Mouse (Mus musculus) heart, adult 2 months (tissue): ENCODE results near the gene Nudt8. TPM values are rescaled to one million over a fixed set of nuclear protein-coding genes. Genes with fewer than 3 reads are reported as not detected.
A peak's percentile ranks its signal among the peaks of the same experiment; 100 is the strongest.

Experiments used
- DNase-seq, 2 experiments: peaks; one replicate each; pipeline ENCODE4 v3.0.0; 2021
- H3K27ac ChIP-seq: fragments of 200-600 bp; 2 replicates; pipeline ENCODE4 v1.8.1; 2022
- H3K27me3 ChIP-seq: fragments of 200-500 bp; 2 replicates; pipeline ENCODE4 v1.6.1; 2012; ENCODE audit warnings: mild to moderate bottlenecking, low read length, inconsistent platforms, mixed read lengths; ENCODE audit not compliant: control insufficient read depth, insufficient read depth
- H3K36me3 ChIP-seq: fragments of 200-500 bp; 2 replicates; pipeline ENCODE4 v1.6.1; 2012; ENCODE audit warnings: low read length, inconsistent platforms; ENCODE audit not compliant: control insufficient read depth, insufficient read depth
- H3K4me1 ChIP-seq: fragments of 200-500 bp; 2 replicates; pipeline ENCODE4 v1.6.1; 2011; ENCODE audit warnings: low read length; ENCODE audit not compliant: control insufficient read depth, insufficient read depth
- H3K4me3 ChIP-seq: fragments of 200-600 bp; 2 replicates; pipeline ENCODE4 v1.8.1; 2022
- H3K79me2 ChIP-seq: fragments of 200-500 bp; replicated peaks from 2 replicates; pipeline ENCODE4 v1.6.1; 2012; ENCODE audit warnings: mild to moderate bottlenecking, inconsistent platforms, low read length, moderate library complexity, mixed read lengths; ENCODE audit not compliant: control insufficient read depth, insufficient read depth
- H3K9ac ChIP-seq: fragments of 200-500 bp; 2 replicates; pipeline ENCODE4 v1.6.1; 2012; ENCODE audit warnings: low read depth, mild to moderate bottlenecking, control low read depth, inconsistent platforms, low read length, mixed read lengths
- CTCF ChIP-seq: fragments of 200-600 bp; IDR thresholded peaks from 2 replicates; pipeline ENCODE4 v1.8.1; 2022; ENCODE audit warnings: antibody characterized with exemption, mild to moderate bottlenecking, moderate library complexity
- EP300 ChIP-seq: fragments of 200-500 bp; IDR thresholded peaks from 2 replicates; pipeline ENCODE4 v1.6.1; 2011; ENCODE audit warnings: low read depth, low read length, control low read depth; ENCODE audit not compliant: insufficient read depth
- POLR2A ChIP-seq: fragments of 200-500 bp; IDR thresholded peaks from 2 replicates; pipeline ENCODE4 v1.6.1; 2011; ENCODE audit warnings: mild to moderate bottlenecking, low read depth, low read length, control low read depth; ENCODE audit not compliant: insufficient read depth
- WGBS: fragments of 180-500 bp; shearing (Covaris S2); methylation state at CpG from one replicate; pipeline ENCODE4 v1.1.7; 2018; 5-methylcytosine and 5-hydroxymethylcytosine counted together
- intact Hi-C: fragments of 180-260 bp; cut with DNase I; formaldehyde crosslinking; loops from one replicate; pipeline ENCODE4 v1.15.1; 2025
- polyA plus RNA-seq: library from polyadenylated mRNA; depleted of rRNA; stranded (reverse); fragments of >200 nt; gene quantifications from 2 replicates; pipeline ENCODE4 v1.2.3, GENCODE M21; 2012
- total RNA-seq, 2 experiments: library from RNA; stranded (reverse); gene quantifications; 2 replicates each; pipeline ENCODE4 v1.2.3; 2021

Nudt8 gene
- total and polyA plus RNA-seq, 3 experiments, result 61.9 to 149 (median 136) TPM

DNA sequence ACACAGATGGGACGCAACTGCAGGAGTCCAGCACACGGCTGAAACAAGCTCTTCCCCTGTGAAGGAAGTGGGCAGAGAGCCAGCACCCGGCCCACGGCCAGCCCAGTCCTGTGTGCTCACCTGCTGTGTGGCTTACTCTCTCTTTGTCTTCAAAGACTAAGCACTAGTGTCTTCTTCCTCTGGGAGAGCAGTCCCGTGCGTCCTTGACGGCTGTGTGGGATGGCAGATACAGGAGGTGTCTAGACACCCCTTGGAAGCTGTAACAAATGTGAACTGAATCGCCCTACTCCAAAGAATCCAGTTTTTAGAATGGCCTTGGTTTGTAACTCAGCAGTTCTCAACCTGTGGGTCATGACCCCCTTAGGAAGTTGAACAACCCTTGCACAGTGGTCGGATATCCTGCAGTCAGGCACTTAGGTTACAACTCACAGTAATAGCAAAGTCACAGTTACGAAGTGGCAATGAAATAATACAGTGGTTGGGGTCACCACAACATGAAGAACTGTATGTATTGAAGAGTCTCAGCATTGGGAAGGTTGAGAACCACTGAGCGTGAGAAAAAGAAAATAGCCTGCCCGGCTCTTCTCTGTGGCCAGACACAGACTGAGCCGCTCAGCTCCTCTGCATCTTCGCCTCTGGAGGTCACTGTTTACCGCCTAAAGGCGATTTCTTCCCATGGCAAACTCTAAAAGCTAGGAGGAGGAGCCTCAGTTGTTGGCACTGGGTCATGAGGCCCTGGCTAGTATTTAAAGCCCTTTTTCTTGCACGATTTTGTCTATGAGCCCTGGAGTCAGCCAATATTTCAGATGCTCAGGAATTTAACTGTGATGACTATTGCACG, 18.6 kb downstream of the Nudt8 start:
- Histone ChIP-seq H3K4me1 (no peaks in the 10 kb centered on the region), H3K79me2 (no peaks in the 10 kb centered on the region), H3K27ac (no peak overlapping the region; the same call in 1 of the 2 replicates), H3K9ac (no peak overlapping the region), H3K36me3 (no peaks in the 10 kb centered on the region), H3K4me3 (no peak overlapping the region), H3K27me3 (no peaks in the 10 kb centered on the region)
- DNase-seq, result peak; percentile 80 to 87
- WGBS, result 15% methylated on average over 18 of the region's 18 CpGs
- intact Hi-C loops, result loop anchor here (1.0 to 5.0 kb wide), 4 partner anchors 29 to 288 kb away; partner anchors contain the start of genes Cdk2ap2, Grk2 and Pitpnm1
- TF ChIP-seq POLR2A, result 0 out of 2 replicates have a peak, but pooled peaks have one; percentile 14
- peak; percentile 84; the same call in 1 of the 2 replicates for TF ChIP-seq EP300
- TF ChIP-seq CTCF, result peak; percentile 96

GRCm38 (mm10) chr19:4023185-4023584, 22.8 kb downstream of the Nudt8 start:
- 35% methylated on average over 7 of the region's 7 CpGs for WGBS
- no peak for DNase-seq
- no peaks in the 10 kb centered on the region for H3K27me3 ChIP-seq
- intact Hi-C loops, result no loop called here
- no peak overlapping the region for H3K4me3 ChIP-seq
- no peaks in the 10 kb centered on the region for H3K4me1 ChIP-seq
- TF ChIP-seq CTCF, result no peak
- no peak for TF ChIP-seq EP300
- TF ChIP-seq POLR2A, result no peak
- H3K9ac ChIP-seq, result no peak overlapping the region
- H3K27ac ChIP-seq, result peak overlapping the region; percentile 36
- no peaks in the 10 kb centered on the region for H3K36me3 ChIP-seq
- H3K79me2 ChIP-seq, result no peaks in the 10 kb centered on the region

- DNase-seq, result no peak
These were observed 27.2 kb downstream of the Nudt8 start for GRCm38 (mm10) chr19:4027576-4027975.

GRCm38 (mm10) chr19:4032668-4033067, 32.3 kb downstream of the Nudt8 start:
- intact Hi-C loops, result no loop called here
- H3K79me2 ChIP-seq, result no peaks in the 10 kb centered on the region
- WGBS, result 46% methylated on average over 7 of the region's 7 CpGs
- no peaks in the 10 kb centered on the region for H3K36me3 ChIP-seq
- H3K4me3 ChIP-seq, result no peak overlapping the region
- H3K27ac ChIP-seq, result no peak overlapping the region
- DNase-seq, result no peak
- H3K9ac ChIP-seq, result no peak overlapping the region
- H3K27me3 ChIP-seq, result no peaks in the 10 kb centered on the region
- peaks cover 1% of the 10 kb centered on the region; the same call in 1 of the 2 replicates for H3K4me1 ChIP-seq
- TF ChIP-seq CTCF, result no peak
- no peak for TF ChIP-seq EP300
- TF ChIP-seq POLR2A, result no peak

More at GRCm38 (mm10) chr19:4027576-4027975, 27.2 kb downstream of the Nudt8 start:
- TF ChIP-seq POLR2A, result no peak
- TF ChIP-seq EP300, result no peak
- TF ChIP-seq CTCF, result no peak
- Histone ChIP-seq H3K36me3 (no peaks in the 10 kb centered on the region), H3K4me3 (no peak overlapping the region), H3K27me3 (no peaks in the 10 kb centered on the region), H3K9ac (no peak overlapping the region), H3K4me1 (no peaks in the 10 kb centered on the region), H3K79me2 (no peaks in the 10 kb centered on the region), H3K27ac (no peak overlapping the region)
- intact Hi-C loops, result no loop called here

DNA sequence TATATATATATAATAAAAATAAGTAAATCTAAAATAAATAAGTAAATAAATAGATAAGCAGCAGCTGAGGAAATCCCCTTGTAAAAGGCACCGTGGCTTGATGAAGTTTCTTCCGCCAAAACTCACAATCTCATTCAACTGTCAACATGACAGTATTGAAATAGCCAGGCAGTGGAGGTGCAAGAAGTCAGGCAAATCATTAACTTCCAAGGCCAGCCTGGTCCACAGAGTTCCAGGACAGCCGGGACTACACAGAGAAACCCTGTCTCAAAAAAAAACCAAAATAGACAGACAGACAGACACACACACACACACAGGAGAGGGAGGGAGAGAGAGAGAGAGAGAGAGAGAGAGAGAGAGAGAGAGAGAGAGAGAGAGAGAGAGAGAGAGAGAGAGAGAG, 32.9 kb downstream of the Nudt8 start:
- no peak overlapping the region for H3K4me3 ChIP-seq
- no peak overlapping the region for H3K9ac ChIP-seq
- WGBS, result 54% methylated on average over 3 of the region's 3 CpGs
- DNase-seq, result no peak
- no peaks in the 10 kb centered on the region for H3K36me3 ChIP-seq
- H3K79me2 ChIP-seq, result no peaks in the 10 kb centered on the region
- H3K27me3 ChIP-seq, result no peaks in the 10 kb centered on the region
- H3K27ac ChIP-seq, result no peak overlapping the region
- peaks cover 3% of the 10 kb centered on the region for H3K4me1 ChIP-seq
- no peak for TF ChIP-seq POLR2A
- TF ChIP-seq CTCF, result no peak
- no peak for TF ChIP-seq EP300
- intact Hi-C loops, result no loop called here

GRCm38 (mm10) chr19:4033742-4034141, 33.4 kb downstream of the Nudt8 start:
- DNase-seq, result no peak
- TF ChIP-seq CTCF, result no peak
- no peak for TF ChIP-seq EP300
- intact Hi-C loops, result no loop called here

More at GRCm38 (mm10) chr19:4033742-4034141, 33.4 kb downstream of the Nudt8 start:
- WGBS, result 69% methylated on average over 5 of the region's 5 CpGs
- no peaks in the 10 kb centered on the region for H3K27me3 ChIP-seq
- H3K79me2 ChIP-seq, result no peaks in the 10 kb centered on the region
- H3K27ac ChIP-seq, result no peak overlapping the region
- H3K4me1 ChIP-seq, result peaks cover 4% of the 10 kb centered on the region
- H3K9ac ChIP-seq, result no peak overlapping the region
- H3K4me3 ChIP-seq, result no peak overlapping the region
- no peaks in the 10 kb centered on the region for H3K36me3 ChIP-seq
